Mouse (Mus musculus) CH12.LX (cell line): ENCODE data around the gene Denr. TPM values are rescaled to one million over a fixed set of nuclear protein-coding genes. Genes with fewer than 3 reads are reported as not detected.

Experiments
- DNase-seq: peaks from one replicate; pipeline ENCODE4 v3.0.0-alpha.2; 2013; ENCODE audit errors: extremely low read depth
- H3K27ac ChIP-seq: 2 replicates; pipeline ENCODE4 v1.5.1; 2012; ENCODE audit warnings: low read depth, mild to moderate bottlenecking, control low read depth, moderate library complexity; ENCODE audit not compliant: insufficient read depth
- H3K27me3 ChIP-seq: replicated peaks from 2 replicates; pipeline ENCODE3; 2012; ENCODE audit warnings: inconsistent platforms
- H3K36me3 ChIP-seq, 2 experiments: replicated peaks in 1 of 2; 2 replicates each; pipeline versions ENCODE3 to v1.6.1; 2012; ENCODE audit warnings: inconsistent platforms in 1 of 2, low read length in 1 of 2, mild to moderate bottlenecking in 1 of 2, mixed read lengths in 1 of 2, moderate library complexity in 1 of 2; ENCODE audit not compliant: control insufficient read depth in 1 of 2, insufficient read depth in 1 of 2
- H3K4me1 ChIP-seq, 2 experiments: 2 replicates each; pipeline ENCODE4 v1.6.1; 2012; ENCODE audit warnings: inconsistent platforms in 1 of 2, moderate library complexity in 1 of 2; ENCODE audit not compliant: insufficient read depth in 2 of 2, control insufficient read depth in 1 of 2
- H3K4me2 ChIP-seq: 2 replicates; pipeline ENCODE4 v1.6.1; 2012; ENCODE audit warnings: low read depth, mild to moderate bottlenecking, control low read depth; ENCODE audit not compliant: poor library complexity, insufficient read depth, severe bottlenecking
- H3K4me3 ChIP-seq, 3 experiments: fragments of 150-350 bp in 1 of 3; sonication (generic) in 1 of 3; replicated peaks in 1 of 3; 2 replicates each; pipeline versions ENCODE3 to v1.5.1; 2011 to 2012; ENCODE audit warnings: low read depth in 2 of 3, low read length in 2 of 3, mild to moderate bottlenecking in 2 of 3, moderate library complexity in 2 of 3, control low read depth in 1 of 3, improper control_type of control experiment in 1 of 3, inconsistent platforms in 1 of 3, mixed read lengths in 1 of 3; ENCODE audit not compliant: poor library complexity in 1 of 3
- H3K79me2 ChIP-seq: replicated peaks from 2 replicates; pipeline ENCODE4 v1.6.1; 2012; ENCODE audit warnings: mild to moderate bottlenecking, moderate library complexity; ENCODE audit not compliant: control insufficient read depth, poor library complexity, insufficient read depth, severe bottlenecking; ENCODE audit errors: extremely low read depth
- H3K9ac ChIP-seq: 2 replicates; pipeline ENCODE4 v1.6.1; 2012; ENCODE audit warnings: low read depth, mild to moderate bottlenecking, control low read depth, moderate library complexity; ENCODE audit not compliant: insufficient read depth
- H3K9me3 ChIP-seq: replicated peaks from 2 replicates; pipeline ENCODE3; 2012; ENCODE audit warnings: low read length, inconsistent platforms, mixed read lengths
- BHLHE40 ChIP-seq: IDR thresholded peaks from 2 replicates; pipeline ENCODE4 v1.6.1; 2011; ENCODE audit warnings: mild to moderate bottlenecking, low read depth, low read length, improper control_type of control experiment
- CHD1 ChIP-seq: IDR thresholded peaks from 2 replicates; pipeline ENCODE4 v1.6.1; 2012; ENCODE audit warnings: low read depth, low read length, improper control_type of control experiment, inconsistent platforms
- CHD2 ChIP-seq: IDR thresholded peaks from 2 replicates; pipeline ENCODE4 v1.6.1; 2011; ENCODE audit warnings: low read length, improper control_type of control experiment
- ELF1 ChIP-seq: IDR thresholded peaks from 2 replicates; pipeline ENCODE4 v1.6.1; 2014; ENCODE audit warnings: low read depth, mild to moderate bottlenecking, inconsistent platforms, low read length, improper control_type of control experiment
- JUND ChIP-seq: conservative IDR thresholded peaks from 2 replicates; pipeline ENCODE4 v1.6.1; 2011; ENCODE audit warnings: low read depth, low read length, improper control_type of control experiment
- MAFK ChIP-seq: IDR thresholded peaks from 2 replicates; pipeline ENCODE4 v1.6.1; 2011; ENCODE audit warnings: low read length, improper control_type of control experiment; ENCODE audit not compliant: insufficient replicate concordance
- NELFE ChIP-seq: IDR thresholded peaks from 2 replicates; pipeline ENCODE4 v1.6.1; 2011; ENCODE audit warnings: low read depth, low read length, improper control_type of control experiment
- PAX5 ChIP-seq: IDR thresholded peaks from 2 replicates; pipeline ENCODE4 v1.6.1; 2012; ENCODE audit warnings: low read length, inconsistent platforms, mixed read lengths
- RCOR1 ChIP-seq: conservative IDR thresholded peaks from 2 replicates; pipeline ENCODE4 v1.6.1; 2012; ENCODE audit warnings: low read depth, mild to moderate bottlenecking, inconsistent platforms, low read length, improper control_type of control experiment
- SIN3A ChIP-seq: IDR thresholded peaks from 2 replicates; pipeline ENCODE4 v1.6.1; 2012; ENCODE audit warnings: low read length, improper control_type of control experiment, inconsistent platforms
- SMC3 ChIP-seq: IDR thresholded peaks from 2 replicates; pipeline ENCODE4 v1.6.1; 2011; ENCODE audit warnings: low read depth, low read length, improper control_type of control experiment
- TBP ChIP-seq: conservative IDR thresholded peaks from 2 replicates; pipeline ENCODE4 v1.6.1; 2011; ENCODE audit warnings: low read depth, low read length, improper control_type of control experiment
- UBTF ChIP-seq: IDR thresholded peaks from 2 replicates; pipeline ENCODE4 v1.6.1; 2012; ENCODE audit warnings: low read depth, mild to moderate bottlenecking, inconsistent platforms, low read length, improper control_type of control experiment, moderate library complexity
- USF1 ChIP-seq: IDR thresholded peaks from 2 replicates; pipeline ENCODE4 v1.6.1; 2014; ENCODE audit warnings: low read depth, mild to moderate bottlenecking, inconsistent platforms, low read length, improper control_type of control experiment
- ZC3H11A ChIP-seq: IDR thresholded peaks from 2 replicates; pipeline ENCODE4 v1.6.1; 2012; ENCODE audit warnings: low read depth, mild to moderate bottlenecking, inconsistent platforms, low read length, improper control_type of control experiment
- ZKSCAN1 ChIP-seq: IDR thresholded peaks from 2 replicates; pipeline ENCODE4 v1.6.1; 2012; ENCODE audit warnings: low read depth, inconsistent platforms, low read length, improper control_type of control experiment, borderline replicate concordance
- ZMIZ1 ChIP-seq: IDR thresholded peaks from 2 replicates; pipeline ENCODE4 v1.6.1; 2012; ENCODE audit warnings: low read depth, mild to moderate bottlenecking, inconsistent platforms, low read length, improper control_type of control experiment
- dilution Hi-C: fragments of 300-500 bp; cut with MboI; formaldehyde crosslinking; loops from 2 replicates; pipeline ENCODE4 v1.14.3; 2020; ENCODE audit warnings: low sequenced_read_pairs; ENCODE audit not compliant: extremely low pct_unique_long_range_greater_than_20kb, extremely low pct_ligation_motif_present
- in situ Hi-C: fragments of 300-500 bp; cut with MboI; formaldehyde crosslinking; loops from 3 replicates; pipeline ENCODE4 v1.14.3; 2019; ENCODE audit warnings: low sequenced_read_pairs, low pct_ligation_motif_present, low pct_unique_long_range_greater_than_20kb, mixed read lengths
- polyA plus RNA-seq: library from polyadenylated mRNA; unstranded; fragments of >175 nt; gene quantifications from 2 replicates; pipeline ENCODE4 v1.2.1, GENCODE M21; 2012; ENCODE audit warnings: low read depth; ENCODE audit not compliant: insufficient read length
- total RNA-seq, 2 experiments: library from RNA; depleted of rRNA; stranded (reverse); fragments of 300-350 nt in 1 of 2; fragments of >200 nt in 1 of 2; gene quantifications; 2 replicates each; pipeline ENCODE4 v1.2.3; 2012 to 2014

Gene Denr
- total and polyA plus RNA-seq, 3 experiments = 80.9 to 423 (median 128) TPM

DNA sequence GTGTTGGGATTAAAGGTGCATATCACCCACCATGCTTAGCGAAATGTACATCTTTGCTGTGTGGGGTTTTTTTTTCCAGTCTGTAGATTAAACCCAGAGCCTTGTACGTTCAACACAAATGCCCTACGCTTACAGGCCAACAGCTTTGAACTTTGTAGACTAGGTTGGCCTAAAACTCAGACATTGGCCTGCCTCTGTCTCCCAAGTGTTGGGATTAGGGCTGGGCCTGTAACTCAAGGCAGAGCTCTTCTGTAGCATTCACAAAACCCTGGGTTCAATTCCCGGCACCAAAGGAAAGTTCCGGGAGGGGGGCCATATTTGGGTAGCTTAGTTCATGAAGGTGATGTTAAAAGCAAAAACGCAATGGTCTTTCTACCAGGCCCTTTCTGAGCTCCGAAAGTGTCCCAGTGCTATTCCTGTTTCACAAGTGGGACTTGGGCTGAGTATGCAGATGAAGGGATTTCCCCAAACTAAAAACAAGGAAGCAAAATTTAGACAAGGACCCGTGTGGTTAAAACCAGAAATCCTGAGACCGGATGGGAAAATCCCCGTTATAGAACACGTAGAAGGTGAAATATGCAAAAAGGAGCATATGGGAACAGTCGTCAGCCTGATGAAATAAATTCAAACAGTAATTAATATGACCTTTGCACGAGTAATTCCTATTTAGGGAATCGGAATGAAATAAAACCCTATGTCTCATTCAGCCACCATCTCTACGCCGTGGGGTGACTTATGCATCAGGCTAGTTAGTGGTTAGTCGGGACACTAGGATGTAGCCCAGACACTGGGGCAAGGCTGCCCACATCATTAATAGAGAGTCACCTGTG is 614 bp upstream of the Denr start (continued):
- TF ChIP-seq PAX5 (no peak), SMC3 (no peak), TBP (peak; percentile 95), USF1 (no peak), MAFK (peak; percentile 51; the same call in 1 of the 2 replicates), CHD2 (no peak), ELF1 (0 out of 2 replicates have a peak, but pooled peaks have one; percentile 43), ZC3H11A (0 out of 2 replicates have a peak, but pooled peaks have one; percentile 7), NELFE (no peak), CHD1 (no peak), JUND (peak; percentile 38; the same call in 1 of the 2 replicates), ZKSCAN1 (no peak)

DNA sequence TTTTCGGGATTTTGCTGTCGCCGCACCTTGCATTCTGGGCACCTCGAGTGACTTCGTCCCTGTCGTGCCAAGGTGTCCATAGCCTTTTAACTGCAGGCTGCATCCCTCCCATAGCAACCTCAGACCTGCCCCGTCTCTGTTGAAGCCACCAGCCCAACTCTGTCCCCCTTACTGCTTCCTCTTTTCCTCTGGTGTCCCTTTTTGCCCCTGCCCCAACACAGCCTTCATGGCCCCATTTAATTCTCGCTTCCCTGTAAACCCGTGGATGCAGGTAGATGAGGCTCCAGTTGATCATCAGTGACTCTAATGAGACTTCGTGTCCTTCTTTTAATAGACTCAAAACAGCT is 629 bp downstream of the Denr start:
- Histone ChIP-seq H3K4me1 (peaks cover 20 to 46% of the 10 kb centered on the region in 2 experiments), H3K4me2 (peak overlapping the region; percentile 99), H3K79me2 (peaks cover 36% of the 10 kb centered on the region), H3K9me3 (peaks cover 3% of the 10 kb centered on the region), H3K4me3 (peak overlapping the region; percentile 80 to 97 (median 81)), H3K27me3 (no peaks in the 10 kb centered on the region), H3K36me3 (peaks cover 21 to 40% of the 10 kb centered on the region in 2 experiments), H3K9ac (peak overlapping the region; percentile 87), H3K27ac (peak overlapping the region; percentile 62)
- dilution Hi-C loops (no loop called here), in situ Hi-C loops (loop anchor here (5.0 to 25.0 kb wide), 2 partner anchors 85 to 270 kb away; no protein-coding TSS in a partner anchor)
- TF ChIP-seq ZMIZ1 = 0 out of 2 replicates have a peak, but pooled peaks have one; percentile 51
- TF ChIP-seq CHD1 = peak; percentile 33; the same call in 1 of the 2 replicates
- TF ChIP-seq RCOR1 = no peak
- TF ChIP-seq SIN3A = peak; percentile 74
- TF ChIP-seq UBTF = no peak; the same call in 1 of the 2 replicates
- TF ChIP-seq BHLHE40 = no peak
- DNase-seq = no peak
